9 mouse cellular contexts compared by ENCODE assay signal in genomic region chr16:58299495-58299894, GRCm38 (mm10).
DNase-seq lines count a peak whose midpoint lies in the region; ATAC-seq and TF ChIP-seq lines count a peak whose summit lies in the region.
"Had no signal": no experiment of that assay in that cellular context is flagged by ENCODE, and none has a peak within 500 bp of the region (broad histone marks: within the 10 kb centered on the region; RNA-seq: fewer than 3 reads in every experiment).

No protein-coding gene starts in this region.

- no peak overlapping the region for H3K9ac ChIP-seq in ES-E14 (ENCODE audit: insufficient read depth, low read depth, low read length, poor library complexity, severe bottlenecking)
- no peak overlapping the region for H3K9ac ChIP-seq in heart, postnatal 0 days (replicated peaks; ENCODE audit: low read depth, low read length)
- no peak overlapping the region for H3K9ac ChIP-seq in liver, adult 2 months (ENCODE audit: low read depth, low read length)
- no peak overlapping the region for H3K9ac ChIP-seq in neural tube, embryonic 12.5 days
- H3K9ac ChIP-seq: heart, embryonic 15.5 days had no signal

- TF ChIP-seq CTCF in heart, postnatal 0 days (IDR thresholded peaks at IDR 0.05; ENCODE audit: low read depth): peak; percentile 88
- peak; percentile 68 for TF ChIP-seq CTCF in liver, adult 2 months (IDR thresholded peaks at IDR 0.05; ENCODE audit: low read depth, low read length)

- H3K27me3 ChIP-seq in heart, postnatal 0 days (ENCODE audit: control insufficient read depth, insufficient read depth, low read length): no peaks in the 10 kb centered on the region
- H3K27me3 ChIP-seq in liver, adult 2 months (ENCODE audit: control insufficient read depth, insufficient read depth, low read length): no peaks in the 10 kb centered on the region
- H3K27me3 ChIP-seq in neural tube, embryonic 12.5 days (replicated peaks): no peaks in the 10 kb centered on the region
- H3K27me3 ChIP-seq: heart, embryonic 15.5 days had no signal

- no peaks in the 10 kb centered on the region for H3K79me2 ChIP-seq in liver, adult 2 months (ENCODE audit: control insufficient read depth, insufficient read depth, low read length)

- TF ChIP-seq POLR2A in liver, adult 2 months (IDR thresholded peaks at IDR 0.05; ENCODE audit: extremely low read depth, insufficient read depth, low read length): no peak

- DNase-seq in ES-E14 (ENCODE audit: low read depth, low spot score): peak; percentile 49
- peak; percentile 42 for DNase-seq in brain, embryonic 18.5 days (ENCODE audit: low read depth, low spot score)
- peak; percentile 34 for DNase-seq in fibroblast of lung, adult 2 months (ENCODE audit: low read depth)
- DNase-seq in heart, postnatal 0 days (ENCODE audit: low spot score): peak; percentile 72
- peak; percentile 61 for DNase-seq in kidney, postnatal 14 days
- peak; percentile 48 for DNase-seq in liver, adult 2 months (ENCODE audit: extremely low read depth, low read depth, low spot score)
- DNase-seq in urinary bladder, postnatal 25 days (ENCODE audit: low spot score): peak; percentile 48

- no peaks in the 10 kb centered on the region for H3K4me1 ChIP-seq in ES-E14 (ENCODE audit: control insufficient read depth in 2 of 2, insufficient read depth in 2 of 2, low read length in 2 of 2, poor library complexity in 1 of 2)
- peaks cover 10% of the 10 kb centered on the region for H3K4me1 ChIP-seq in heart, postnatal 0 days (ENCODE audit: control insufficient read depth, insufficient read depth)
- no peaks in the 10 kb centered on the region for H3K4me1 ChIP-seq in liver, adult 2 months (ENCODE audit: control insufficient read depth, insufficient read depth, low read length)
- peaks cover 3% of the 10 kb centered on the region; the same call in 1 of the 2 replicates for H3K4me1 ChIP-seq in neural tube, embryonic 12.5 days

- H3K4me3 ChIP-seq in ES-E14 (ENCODE audit: insufficient read depth in 1 of 2, low read depth in 1 of 2, low read length in 2 of 2, poor library complexity in 1 of 2, severe bottlenecking in 1 of 2): no peak overlapping the region
- H3K4me3 ChIP-seq in heart, postnatal 0 days (ENCODE audit: low read depth, low read length): no peak overlapping the region
- no peak overlapping the region for H3K4me3 ChIP-seq in liver, adult 2 months (ENCODE audit: insufficient read depth, low read depth, low read length)
- H3K4me3 ChIP-seq in neural tube, embryonic 12.5 days: no peak overlapping the region
- H3K4me3 ChIP-seq: heart, embryonic 15.5 days had no signal

- in situ Hi-C loops in ES-E14 (cut with MboI; ENCODE audit: low sequenced_read_pairs in 2 of 2, unreplicated experiment in 2 of 2): no loop called here

- H3K9me3 ChIP-seq in ES-E14 (ENCODE audit: control insufficient read depth, insufficient read depth, low read depth, low read length): no peaks in the 10 kb centered on the region
- no peaks in the 10 kb centered on the region for H3K9me3 ChIP-seq in heart, postnatal 0 days (replicated peaks; ENCODE audit: control insufficient read depth, low read length)
- no peaks in the 10 kb centered on the region for H3K9me3 ChIP-seq in neural tube, embryonic 12.5 days
- H3K9me3 ChIP-seq: heart, embryonic 15.5 days had no signal

- ATAC-seq in heart, postnatal 0 days (ENCODE audit: insufficient read depth, low read depth): peak; percentile 68
- peak; percentile 62 for ATAC-seq in neural tube, embryonic 12.5 days (ENCODE audit: low FRiP score, low read depth)

- 18% methylated on average over 4 of the region's 4 CpGs for WGBS in heart, postnatal 0 days
- WGBS in liver, adult 2 months: 15% methylated on average over 4 of the region's 4 CpGs
- 24% methylated on average over 4 of the region's 4 CpGs for WGBS in neural tube, embryonic 12.5 days

- no peak overlapping the region for H3K27ac ChIP-seq in ES-E14 (ENCODE audit: insufficient read depth, low read depth, low read length, poor library complexity, severe bottlenecking)
- no peak overlapping the region for H3K27ac ChIP-seq in heart, postnatal 0 days (ENCODE audit: low read depth)
- no peak overlapping the region for H3K27ac ChIP-seq in liver, adult 2 months (replicated peaks; ENCODE audit: insufficient read depth, low read depth, low read length)
- H3K27ac ChIP-seq in neural tube, embryonic 12.5 days: no peak overlapping the region
- H3K27ac ChIP-seq: heart, embryonic 15.5 days had no signal

- no peak for TF ChIP-seq EP300 in heart, postnatal 0 days (IDR thresholded peaks at IDR 0.05; ENCODE audit: low read depth)

- no peak overlapping the region for H3K4me2 ChIP-seq in heart, postnatal 0 days (ENCODE audit: low read depth, low read length)
- H3K4me2 ChIP-seq in neural tube, embryonic 12.5 days (replicated peaks): no peak overlapping the region
- H3K4me2 ChIP-seq: heart, embryonic 15.5 days had no signal

- H3K36me3 ChIP-seq in ES-E14 (ENCODE audit: control insufficient read depth, insufficient read depth, low read length, poor library complexity, severe bottlenecking): no peaks in the 10 kb centered on the region
- no peaks in the 10 kb centered on the region for H3K36me3 ChIP-seq in heart, postnatal 0 days (replicated peaks; ENCODE audit: control insufficient read depth, insufficient read depth, low read length)
- no peaks in the 10 kb centered on the region for H3K36me3 ChIP-seq in liver, adult 2 months (ENCODE audit: control insufficient read depth, insufficient read depth, low read length)
- no peaks in the 10 kb centered on the region for H3K36me3 ChIP-seq in neural tube, embryonic 12.5 days
- H3K36me3 ChIP-seq: heart, embryonic 15.5 days had no signal

TF ChIP-seq in ES-E14, 5 proteins besides CTCF, POLR2A, EP300 and RAD21:
- TF ChIP-seq ZNF384 (IDR thresholded peaks at IDR 0.05; ENCODE audit: low read depth, low read length) (no peak), HCFC1 (IDR thresholded peaks at IDR 0.05; ENCODE audit: borderline replicate concordance, insufficient read depth, low read length) (no peak), CHD2 (IDR thresholded peaks at IDR 0.05; ENCODE audit: low read depth, low read length) (no peak), ZC3H11A (IDR thresholded peaks at IDR 0.05; ENCODE audit: borderline replicate concordance, low read depth, low read length) (peak; percentile 29; the same call in 1 of the 2 replicates), MAFK (IDR thresholded peaks at IDR 0.05; ENCODE audit: insufficient read depth, low read depth, low read length) (no peak)
